Mouse (Mus musculus) ZHBTc4 (cell line): ENCODE results near the gene Bach2.
A peak's percentile ranks its signal among the peaks of the same experiment; 100 is the strongest.

Source experiments
- DNase-seq: peaks from one replicate; pipeline ENCODE4 v3.0.0-alpha.2; 2011; ENCODE audit warnings: low read depth, low spot score

Gene Bach2

DNA sequence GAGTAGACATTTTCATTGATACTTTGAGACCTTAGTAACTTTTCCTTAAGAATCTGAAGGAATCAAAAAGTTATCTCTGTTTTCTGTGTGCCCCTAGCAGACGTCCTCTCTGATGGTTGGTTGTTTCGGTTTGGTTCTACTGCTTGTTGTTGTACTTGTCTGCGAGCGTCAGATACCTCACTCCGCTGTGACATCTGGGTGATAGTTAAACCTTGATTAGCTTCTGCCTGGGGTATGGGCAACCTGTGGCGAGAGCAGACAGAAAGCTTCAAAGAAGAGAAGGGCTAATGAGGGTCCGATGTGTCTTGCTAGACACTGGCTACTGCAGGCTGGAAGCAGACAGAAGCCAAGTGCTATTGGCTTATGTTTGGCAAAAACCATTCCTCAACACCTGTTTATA, 186.5 kb downstream of the Bach2 start:
- no peak for DNase-seq

GRCm38 (mm10) chr4:32425641-32426040, 187.0 kb downstream of the Bach2 start:
- DNase-seq, result no peak

GRCm38 (mm10) chr4:32426779-32427577, 188.4 kb downstream of the Bach2 start:
- DNase-seq, result peak; percentile 37

DNA sequence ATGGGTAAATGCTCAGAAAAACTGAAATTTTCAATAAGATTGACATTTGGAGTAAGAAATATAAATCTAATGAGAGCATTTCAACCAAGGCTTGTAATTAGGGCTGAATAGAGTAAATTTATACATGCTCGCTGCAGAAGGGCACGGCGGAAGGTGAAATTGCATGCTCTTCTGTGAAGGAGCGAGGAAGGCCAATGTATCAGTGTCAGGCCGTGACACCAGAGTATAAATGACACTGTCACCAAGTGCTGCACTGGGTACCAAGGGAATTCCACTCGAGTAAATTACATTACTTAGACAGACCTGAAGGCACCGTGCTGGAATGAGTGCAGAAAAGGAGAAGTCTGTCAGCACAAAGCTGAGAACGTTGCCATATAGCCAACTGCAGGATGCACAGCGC, 190.1 kb downstream of the Bach2 start:
- DNase-seq, result no peak

- no peak for DNase-seq
Measured at GRCm38 (mm10) chr4:32430136-32430535, 191.5 kb downstream of the Bach2 start.

- no peak for DNase-seq
Measured at GRCm38 (mm10) chr4:32430981-32431380, 192.4 kb downstream of the Bach2 start.

GRCm38 (mm10) chr4:32432271-32432781, 193.7 kb downstream of the Bach2 start:
- DNase-seq, result no peak

GRCm38 (mm10) chr4:32432945-32433344, 194.3 kb downstream of the Bach2 start:
- DNase-seq, result no peak

DNA sequence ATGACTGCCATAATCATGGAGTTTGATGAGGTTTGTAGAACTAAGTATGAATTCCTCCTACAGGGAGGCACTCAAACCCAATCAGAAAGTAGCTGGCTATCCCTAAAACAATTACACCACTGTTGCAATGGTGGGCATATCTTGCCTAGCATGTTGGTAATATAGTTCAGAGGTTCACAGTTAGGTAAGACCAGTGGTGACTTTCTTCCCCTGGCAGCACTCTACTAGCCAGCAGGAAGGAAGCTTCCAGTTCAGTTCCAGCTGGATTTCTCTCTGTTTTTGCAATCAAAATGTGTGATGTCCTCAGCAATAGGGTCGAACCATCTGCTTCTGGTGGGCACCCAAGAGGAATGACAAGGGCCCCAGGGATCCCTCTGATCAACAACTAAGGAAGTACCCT, 196.0 kb downstream of the Bach2 start:
- no peak for DNase-seq

- no peak for DNase-seq
Measured at GRCm38 (mm10) chr4:32439974-32440739, 201.6 kb downstream of the Bach2 start.

GRCm38 (mm10) chr4:32440740-32441072, 202.1 kb downstream of the Bach2 start:
- no peak for DNase-seq

- no peak for DNase-seq
Measured at GRCm38 (mm10) chr4:32444671-32445196, 206.1 kb downstream of the Bach2 start.

DNA sequence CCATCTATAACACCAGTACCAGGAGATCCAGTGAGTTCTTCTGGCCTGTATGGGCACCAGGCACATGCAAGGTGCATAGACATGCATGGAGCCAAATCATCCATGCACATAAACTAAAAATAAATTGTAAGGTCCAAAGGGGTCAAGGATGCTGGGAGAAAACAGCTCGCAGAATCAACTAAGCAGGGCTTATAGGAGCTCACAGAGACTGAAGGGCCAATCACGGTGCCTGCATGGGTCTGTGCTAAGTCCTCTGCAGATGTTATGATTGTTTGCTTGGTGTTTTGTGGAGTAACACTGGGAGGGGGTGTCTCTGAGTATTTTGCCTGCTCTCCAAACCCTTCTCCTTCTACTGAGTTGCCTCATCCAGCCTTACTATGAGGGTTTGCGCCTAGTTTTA, 209.2 kb downstream of the Bach2 start:
- DNase-seq, result no peak

DNA sequence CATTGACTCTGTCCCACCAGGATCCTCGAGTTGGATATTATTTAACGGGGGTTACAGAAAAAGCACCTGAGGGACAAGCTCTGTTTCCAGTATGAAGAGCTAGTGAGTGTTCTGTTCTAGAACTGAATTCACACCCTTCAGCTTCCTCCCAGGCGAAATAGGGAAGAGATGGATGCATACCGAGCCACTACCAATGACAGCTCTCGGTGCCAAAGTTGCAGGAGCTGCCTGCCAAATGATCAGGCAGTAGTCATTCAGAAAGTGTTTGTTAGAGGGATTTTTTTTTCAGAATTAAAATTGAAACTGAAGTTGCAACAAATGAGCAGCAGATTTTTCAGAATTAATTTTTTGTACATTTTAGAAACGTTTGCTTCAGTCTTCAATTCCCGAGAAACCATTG, 223.4 kb downstream of the Bach2 start:
- DNase-seq, result no peak

DNA sequence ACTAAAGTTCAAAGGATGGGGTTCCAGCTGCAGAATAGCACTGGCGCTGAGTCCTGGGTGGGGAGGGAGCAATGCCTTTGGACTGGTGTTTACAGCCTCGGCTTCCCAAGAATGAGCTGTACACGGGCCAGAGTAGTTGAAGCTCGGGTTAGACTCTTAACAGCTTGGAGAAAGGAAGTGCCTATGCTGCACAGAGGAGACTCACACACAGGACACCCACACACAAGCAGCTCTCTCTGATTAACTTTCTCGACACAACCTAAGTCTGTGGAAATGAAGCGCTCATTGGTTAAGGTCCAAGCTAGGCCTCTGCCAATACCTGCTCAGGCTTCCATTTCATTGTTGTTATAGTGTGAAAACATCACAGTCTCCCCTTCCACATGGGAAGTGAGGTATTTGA, 224.5 kb downstream of the Bach2 start:
- no peak for DNase-seq

GRCm38 (mm10) chr4:32464540-32464939, 225.9 kb downstream of the Bach2 start:
- DNase-seq, result no peak

DNA sequence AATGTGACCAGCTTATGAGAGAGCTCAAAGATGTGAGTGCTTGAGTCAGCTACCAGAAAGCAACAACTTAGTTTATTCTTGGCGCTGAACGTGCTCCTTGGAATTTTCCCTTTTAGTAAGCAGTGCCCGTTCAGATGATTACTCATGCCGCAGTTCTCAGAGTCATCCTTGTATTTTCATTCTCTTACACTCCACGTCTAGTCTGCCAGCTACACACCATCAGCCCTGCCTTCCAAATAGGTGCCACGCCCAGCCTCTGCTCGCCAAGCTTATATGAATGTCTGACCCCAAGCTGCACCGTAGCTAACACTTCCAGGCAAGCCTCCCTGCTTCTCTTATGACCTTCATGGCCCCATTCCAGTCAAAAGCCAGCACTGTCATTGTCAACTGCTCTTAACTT, 227.4 kb downstream of the Bach2 start:
- DNase-seq, result peak; percentile 55

DNA sequence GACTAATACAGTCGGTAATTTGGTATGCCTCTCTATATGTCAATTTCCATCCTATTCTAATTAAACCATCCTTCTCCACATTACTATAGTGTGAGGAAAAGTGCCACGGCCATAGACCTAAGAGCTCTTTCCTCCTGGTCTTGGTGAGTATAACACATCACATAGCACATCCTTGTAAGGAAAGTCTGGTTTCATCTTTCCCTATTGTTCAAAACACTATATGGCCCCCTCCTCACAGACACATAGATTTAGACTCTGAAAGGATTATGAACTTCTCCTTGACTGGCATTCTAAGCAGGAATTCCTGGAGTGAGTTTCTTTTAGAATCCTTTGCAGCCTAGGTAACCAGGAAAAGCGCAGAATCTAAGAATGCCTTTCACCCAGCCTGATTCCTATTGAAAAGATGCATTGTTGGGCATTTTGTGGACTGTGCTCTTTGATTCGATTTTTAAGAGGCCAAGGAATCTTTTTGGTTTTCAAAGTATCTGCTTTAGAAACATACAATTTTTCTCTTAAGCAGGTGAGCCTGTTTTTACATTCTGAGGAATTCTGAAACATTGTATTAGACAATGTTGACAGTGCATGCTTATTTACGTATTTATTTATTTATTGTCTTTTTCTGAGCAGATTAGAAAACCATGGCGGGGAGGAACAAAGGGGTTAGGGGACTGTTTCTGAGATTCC, 239.5 kb downstream of the Bach2 start:
- no peak for DNase-seq

DNA sequence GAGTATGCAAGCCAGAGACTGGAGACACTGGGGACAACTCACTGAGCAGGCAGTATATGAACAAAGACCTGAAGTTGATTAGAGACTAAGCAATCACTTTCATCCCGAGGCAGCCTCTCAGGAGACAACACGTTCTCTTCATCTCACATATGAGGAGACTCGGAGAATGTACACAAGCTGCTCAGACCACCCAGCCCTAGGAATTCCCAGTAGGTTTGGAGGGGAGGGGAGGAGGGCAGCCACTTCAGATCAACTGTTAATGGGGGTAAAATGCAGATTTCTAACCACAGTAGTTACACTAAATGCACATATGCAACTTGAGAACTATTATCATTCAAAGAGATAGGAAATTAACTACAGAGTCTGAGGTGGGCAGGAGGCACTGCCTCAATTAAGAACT, 240.6 kb downstream of the Bach2 start:
- peak; percentile 55 for DNase-seq

GRCm38 (mm10) chr4:32479801-32480700, 241.4 kb downstream of the Bach2 start:
- DNase-seq, result peak; percentile 38
